Mouse (Mus musculus) olfactory bulb, adult 2 months (tissue): ENCODE measurements around the gene Pgk2.
"Not testable (repeated sequence)": the region's sequence is repeated elsewhere in the genome, so short reads cannot be mapped to it uniquely, and the experiment has no call there.

Experiments used
- CTCF ChIP-seq: fragments of 200-500 bp; IDR thresholded peaks from 2 replicates; pipeline ENCODE4 v1.5.1; 2012; ENCODE audit warnings: low read depth, mild to moderate bottlenecking, low read length, moderate library complexity; ENCODE audit not compliant: insufficient read depth
- POLR2A ChIP-seq: fragments of 200-500 bp; IDR thresholded peaks from 2 replicates; pipeline ENCODE4 v1.6.1; 2012; ENCODE audit warnings: mild to moderate bottlenecking, low read depth, low read length, moderate library complexity; ENCODE audit not compliant: insufficient read depth

GRCm38 (mm10) chr17:40190192-40190591 is 18.2 kb downstream of the Pgk2 start:
- not testable (repeated sequence) for TF ChIP-seq CTCF, POLR2A
